Mouse (Mus musculus) layer of hippocampus, adult 9-11 months (tissue): ENCODE measurements around the gene Efhd2.

Experiments used
- DNase-seq: peaks from one replicate; pipeline ENCODE4 v3.0.0; 2022

Gene Efhd2

DNA sequence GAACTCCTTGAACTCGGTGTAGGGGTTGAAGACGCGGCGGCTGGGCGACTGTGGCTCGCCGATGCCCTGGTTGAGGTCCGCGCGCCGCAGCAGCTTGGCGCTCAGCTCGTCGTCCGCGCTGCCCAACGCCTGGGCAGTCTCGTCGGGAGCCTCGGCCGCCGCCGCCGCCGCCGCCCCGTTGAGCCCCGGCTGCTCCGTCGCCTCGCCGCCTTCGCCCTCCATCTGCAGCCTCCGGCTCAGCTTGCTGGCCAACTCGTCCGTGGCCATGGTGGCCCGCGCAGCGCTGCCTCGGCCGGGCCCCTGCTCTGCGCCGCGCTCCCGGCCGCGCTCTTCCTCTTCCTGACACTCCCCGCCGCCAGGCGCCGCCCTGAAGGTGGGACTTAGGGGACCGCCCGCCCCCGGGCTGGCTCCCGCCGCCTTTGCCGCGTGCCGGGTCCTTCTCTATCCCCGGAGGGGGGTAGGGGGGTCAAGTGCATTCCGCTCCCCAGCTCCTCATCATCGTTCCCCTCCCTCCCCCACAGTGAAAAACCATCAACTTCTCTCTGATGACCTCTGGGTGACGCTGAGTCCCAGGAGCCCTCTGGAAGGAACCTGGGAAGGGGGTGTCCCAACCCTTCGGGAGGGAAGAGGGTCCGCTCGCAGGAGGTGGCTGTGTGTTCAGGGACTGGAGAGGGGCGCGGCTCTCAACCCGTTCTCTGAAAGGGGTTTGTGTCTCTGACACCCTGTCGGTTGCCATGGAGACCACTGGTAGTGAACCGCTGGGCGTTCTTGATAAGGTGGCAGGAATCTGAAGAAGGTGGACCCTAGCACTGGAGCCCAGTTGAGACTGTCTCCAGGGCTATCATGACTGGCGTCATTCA lies at the start of gene Efhd2:
Gene Efhd2 (minus strand): TSS at position 320 of the 860 bp plus-strand sequence.
- DNase-seq = peak; percentile 83

DNA sequence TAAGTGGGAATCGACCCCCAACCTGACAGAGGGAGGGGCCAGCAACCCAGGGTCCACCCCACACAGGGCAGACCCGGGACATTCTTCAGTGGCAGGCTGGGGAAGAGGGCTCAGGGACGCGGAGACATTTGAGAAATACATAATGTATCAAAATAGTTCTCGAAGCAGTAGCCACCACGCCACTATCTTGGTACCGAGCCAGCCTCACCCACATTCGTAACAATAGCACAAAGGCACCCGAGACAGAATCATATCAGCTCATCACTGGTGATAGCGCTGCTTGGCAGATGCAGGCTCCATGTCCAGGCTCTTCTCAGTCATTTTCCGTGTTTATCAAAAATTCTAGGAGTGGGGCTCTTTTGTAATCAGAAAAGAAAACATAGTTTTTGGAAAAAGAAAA lies 49.2 kb upstream of the Efhd2 start:
- DNase-seq = peak; percentile 49

DNA sequence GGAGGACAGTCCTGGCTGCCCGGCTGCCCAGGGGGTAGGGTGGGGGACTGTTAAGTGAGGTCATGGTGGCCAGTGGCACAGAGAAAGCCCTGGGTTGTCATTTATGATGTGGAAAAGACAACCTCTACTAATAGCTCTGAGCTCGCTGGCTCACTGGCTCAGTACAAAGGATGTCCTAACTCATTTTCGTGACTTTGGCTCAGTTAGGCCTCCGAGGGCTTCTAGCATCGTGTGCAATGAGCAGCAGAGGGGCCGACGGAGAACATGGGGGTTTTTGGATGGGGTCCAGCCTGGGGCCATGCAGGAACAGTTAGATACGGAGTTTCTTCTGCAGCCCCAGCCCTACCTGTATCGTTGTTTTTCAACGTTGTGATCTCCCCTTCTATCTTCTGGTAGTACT lies 45.7 kb upstream of the Efhd2 start:
- DNase-seq = no peak

DNA sequence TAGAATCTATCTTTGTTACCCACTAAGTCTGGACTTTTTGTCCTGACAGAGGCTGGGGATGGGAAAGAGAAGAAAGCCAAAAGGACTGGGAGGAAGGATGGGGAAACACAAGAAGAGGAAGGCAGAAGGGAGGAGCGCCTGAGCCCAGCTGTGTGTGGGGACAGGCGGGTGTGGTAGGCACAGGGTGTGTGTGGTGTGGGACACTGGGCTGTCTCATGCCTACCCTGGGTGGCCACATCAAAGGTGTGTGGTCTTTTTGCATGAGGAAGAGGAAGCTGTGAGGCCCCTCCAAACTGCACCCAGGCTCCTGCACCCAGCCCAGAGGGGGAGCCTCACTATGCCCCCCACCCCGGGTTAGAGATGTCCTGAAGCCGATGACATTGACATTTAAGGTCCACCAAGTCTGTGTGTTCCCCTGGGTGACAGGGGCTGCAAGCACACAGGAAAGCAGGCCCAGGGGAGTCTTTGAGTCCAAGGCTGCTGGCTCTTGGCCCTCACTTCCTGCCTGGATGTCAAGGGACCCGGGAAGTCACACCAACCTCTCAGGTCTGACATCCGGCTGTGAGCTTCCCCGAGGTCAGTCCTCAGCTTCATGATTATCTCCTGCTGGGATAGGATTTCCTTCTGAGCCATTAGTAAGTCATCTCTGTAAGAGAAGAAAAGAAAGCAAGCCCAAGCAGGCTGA lies 43.2 kb upstream of the Efhd2 start:
- no peak for DNase-seq

DNA sequence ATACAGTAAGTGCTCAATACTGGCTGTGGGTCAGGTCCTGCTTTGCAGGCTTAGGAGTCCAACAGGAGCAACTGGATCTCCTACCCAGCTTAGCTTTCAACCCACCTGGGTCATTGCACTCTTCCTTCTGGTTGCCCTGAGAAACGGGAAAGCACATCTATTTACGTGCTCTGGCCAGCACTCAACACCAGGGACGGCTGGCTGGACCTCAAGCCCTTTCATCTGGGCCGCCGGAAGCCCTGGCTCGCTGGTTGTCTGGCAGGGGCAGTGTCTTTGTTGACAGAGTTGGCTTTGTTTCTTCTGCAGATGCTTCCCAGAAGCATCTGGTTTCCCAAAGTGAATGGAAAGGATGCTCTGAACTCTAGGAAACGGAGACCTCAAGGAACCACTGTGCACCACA lies 39.3 kb upstream of the Efhd2 start:
- no peak for DNase-seq

DNA sequence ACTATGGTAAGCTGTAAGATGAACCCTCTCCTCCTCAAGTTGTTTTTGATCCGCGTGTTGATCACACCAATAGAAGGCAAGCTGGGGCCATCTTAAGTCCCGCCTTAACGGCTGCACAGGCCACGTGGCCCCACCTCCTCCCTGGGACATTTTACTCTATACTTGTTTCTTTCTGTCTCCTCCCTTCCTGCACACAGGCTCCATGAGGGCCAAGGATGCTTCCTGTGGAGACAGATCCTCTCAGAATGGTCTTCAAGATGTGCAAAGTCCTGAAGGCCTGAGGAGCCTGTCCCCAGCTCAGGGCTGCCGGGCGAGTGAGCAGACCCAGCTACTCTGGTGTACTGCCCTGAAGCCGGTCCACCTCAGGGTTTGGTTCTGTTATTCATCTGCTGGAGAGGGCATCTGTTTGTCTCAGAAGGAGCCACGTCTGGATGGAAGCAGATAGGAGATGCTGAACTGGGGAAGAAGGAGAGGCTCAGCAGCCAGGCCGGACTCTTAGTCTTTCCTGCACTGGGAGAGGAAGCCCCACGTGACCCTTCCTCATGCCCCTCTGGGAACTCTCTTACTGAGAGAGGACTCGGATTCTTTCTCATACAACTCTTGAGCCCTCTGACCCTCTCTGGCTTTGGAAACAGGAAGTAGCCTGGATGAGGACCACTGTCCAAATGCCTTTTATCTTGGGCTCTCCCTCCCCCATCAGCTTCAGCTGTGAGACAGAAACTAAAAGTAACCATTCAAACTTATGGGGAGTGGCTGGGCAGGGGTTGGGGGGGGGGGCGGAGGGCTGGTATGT lies 38.7 kb upstream of the Efhd2 start:
- DNase-seq = no peak

DNA sequence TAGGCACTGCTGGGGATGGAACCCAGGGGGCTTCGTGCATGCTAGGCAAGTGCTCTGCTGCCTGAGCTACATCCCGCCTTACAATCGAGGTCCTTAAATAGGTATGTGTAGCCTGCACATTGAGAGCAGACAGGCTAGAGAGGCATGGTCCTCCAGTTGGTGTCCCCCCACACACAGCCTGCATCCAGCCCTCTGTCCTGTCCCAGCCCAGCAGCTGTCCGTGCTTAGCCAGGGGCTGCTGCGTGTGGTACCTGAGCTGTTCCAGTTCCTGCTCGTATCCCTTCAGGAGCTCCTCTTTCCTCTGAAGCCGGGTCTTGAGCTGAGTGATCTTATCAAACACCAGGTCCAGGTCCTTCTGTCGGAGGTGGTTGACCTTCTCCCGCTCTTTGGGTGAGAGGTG lies 30.0 kb upstream of the Efhd2 start:
- DNase-seq = no peak

DNA sequence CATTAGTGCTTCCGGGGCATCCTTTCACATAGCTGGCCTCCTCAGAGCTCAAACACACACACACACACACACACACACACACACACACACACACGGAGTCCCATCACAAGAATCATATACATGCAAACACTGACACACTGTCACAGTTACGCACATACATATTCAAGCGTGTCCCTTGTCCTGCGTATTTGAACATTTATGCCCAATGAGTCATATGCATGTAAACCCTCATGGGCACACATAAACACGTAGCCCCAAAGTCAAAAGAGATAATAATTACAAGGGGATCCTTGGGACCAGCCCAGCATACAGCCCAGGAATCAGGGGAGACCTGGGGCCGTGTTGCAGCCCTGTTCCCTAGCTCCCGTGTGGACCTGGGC lies 27.7 kb upstream of the Efhd2 start:
- no peak for DNase-seq

DNA sequence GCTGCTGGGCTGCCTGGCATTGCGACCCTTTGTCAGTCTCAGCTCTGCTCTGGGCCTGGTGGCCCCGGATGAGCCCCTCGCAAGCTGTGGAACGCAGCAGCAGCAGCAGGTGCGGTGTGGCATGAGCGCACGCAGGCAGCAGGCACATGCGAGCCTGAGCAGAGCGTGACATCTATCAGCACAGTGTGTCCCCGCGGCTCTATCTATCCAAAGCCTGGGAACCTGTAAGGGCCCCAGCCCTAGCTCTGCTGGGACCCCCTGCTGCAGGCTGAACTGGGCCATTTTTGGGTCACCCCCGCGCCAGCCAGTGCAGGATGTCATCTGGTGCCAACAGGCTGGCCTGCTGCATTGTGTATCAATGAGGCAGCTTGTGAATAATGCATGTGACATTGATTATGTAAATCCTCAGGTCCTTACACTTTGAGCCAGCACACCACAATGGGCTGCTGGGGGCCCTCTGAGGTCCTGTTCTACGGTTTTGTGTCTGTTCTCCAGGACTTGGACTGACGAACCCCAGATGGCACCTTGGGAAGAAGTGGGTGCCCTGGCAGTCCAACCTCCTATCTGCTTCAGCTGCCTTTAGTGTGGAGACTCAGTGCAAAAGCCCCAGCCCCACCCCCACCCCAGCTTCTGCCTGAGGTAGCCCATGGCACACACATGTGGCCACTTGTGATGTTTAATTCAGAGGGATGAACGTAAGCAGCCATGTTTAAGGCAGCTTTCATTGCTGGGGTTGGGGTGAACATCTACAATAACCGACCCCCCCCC lies 27.2 kb upstream of the Efhd2 start:
- DNase-seq = no peak

DNA sequence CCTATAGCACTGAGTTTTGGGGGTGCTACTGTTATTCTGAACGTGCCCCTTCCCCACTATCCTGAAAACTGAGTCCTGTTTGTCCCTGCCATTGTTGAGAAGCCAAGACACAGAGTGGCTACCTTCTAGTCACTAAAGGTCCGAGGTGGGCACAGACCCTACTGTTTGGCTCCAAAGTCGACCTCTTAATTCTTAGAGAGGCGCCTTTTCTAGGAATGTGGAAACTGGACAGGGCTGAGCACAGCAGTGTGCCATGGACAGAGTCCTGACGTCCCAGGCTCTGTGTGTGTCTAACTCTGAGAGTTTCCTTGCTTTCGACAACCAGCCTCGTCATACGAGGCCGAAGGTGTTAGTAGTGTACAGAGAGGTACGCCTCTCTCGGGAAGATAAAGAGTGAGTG lies 25.7 kb upstream of the Efhd2 start:
- DNase-seq = no peak

DNA sequence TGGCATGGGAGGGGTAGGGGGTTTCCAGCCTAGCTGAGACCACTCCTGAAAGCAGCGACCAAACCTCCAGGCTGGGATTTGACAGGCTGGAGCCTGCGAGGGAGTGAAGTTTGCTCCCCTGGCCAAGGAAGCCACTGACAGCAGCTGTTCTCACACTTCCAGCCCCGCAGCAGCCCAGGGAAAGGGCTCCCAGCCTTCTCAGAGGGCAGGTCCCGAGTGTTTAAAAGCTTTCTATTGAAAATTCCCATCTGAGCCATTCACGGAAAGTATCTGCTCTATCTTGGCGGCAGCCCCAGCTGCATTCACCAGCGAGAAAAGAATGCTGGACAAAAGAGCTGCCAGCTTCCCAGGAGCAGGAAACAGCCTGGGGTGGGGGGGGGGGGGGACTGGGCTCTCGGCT lies 25.2 kb upstream of the Efhd2 start:
- DNase-seq = no peak

DNA sequence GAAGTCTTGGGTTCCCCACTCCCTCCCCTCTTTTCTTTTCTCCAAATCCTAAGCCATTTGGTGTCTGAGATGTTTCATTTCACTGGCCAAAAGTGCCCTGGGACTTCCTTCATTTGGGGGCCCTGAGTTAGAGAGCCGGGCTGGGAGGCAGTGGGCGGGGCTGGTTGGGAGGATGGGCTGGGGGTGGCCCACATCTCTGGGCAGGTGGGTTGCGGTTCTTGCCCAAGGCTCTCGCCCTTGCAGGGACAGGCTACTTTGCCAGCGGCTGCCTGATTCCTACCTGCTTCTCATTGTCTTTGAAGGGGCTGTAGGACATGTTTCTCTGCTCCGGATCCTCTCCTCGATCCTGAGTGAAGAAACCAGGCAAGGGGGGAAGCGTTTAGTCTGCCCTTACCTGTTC lies 24.2 kb upstream of the Efhd2 start:
- DNase-seq = no peak

DNA sequence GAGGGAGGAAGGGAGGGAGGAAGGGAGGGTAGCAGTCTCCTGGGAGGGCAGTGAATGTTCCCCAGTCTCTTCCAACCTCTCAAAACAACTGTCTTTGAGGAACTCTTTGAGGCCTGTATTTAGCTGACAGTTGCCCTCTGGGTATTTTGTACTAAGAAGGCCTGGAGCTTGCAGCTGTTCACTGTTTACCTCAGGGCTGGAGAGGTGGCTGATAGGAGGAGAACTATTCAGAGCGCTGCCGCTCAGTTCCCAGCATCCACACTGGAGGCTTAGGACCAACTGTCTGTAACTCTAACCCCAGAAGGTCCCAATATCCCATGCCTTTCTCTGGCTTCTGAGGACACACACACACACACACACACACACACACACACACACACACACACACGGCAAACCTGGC lies 23.1 kb upstream of the Efhd2 start:
- no peak for DNase-seq

DNA sequence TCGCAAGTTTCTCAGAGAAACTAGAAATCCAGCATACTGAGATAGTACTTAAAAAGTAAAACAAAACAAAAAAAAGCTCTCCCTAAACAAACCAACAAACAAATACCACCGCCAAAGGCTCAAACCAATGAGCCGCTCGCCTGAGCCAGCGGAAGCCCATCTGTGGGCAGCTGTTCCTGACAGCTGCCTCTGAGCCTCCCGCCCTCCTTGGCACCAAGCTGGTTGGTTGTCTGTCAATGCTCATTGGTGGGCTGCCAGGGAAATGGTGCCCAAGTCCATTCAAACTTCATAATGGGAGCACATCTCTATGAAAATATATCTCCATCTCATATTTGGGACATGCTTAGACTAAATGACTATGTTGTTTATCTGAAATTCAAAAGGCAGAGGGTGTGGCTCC lies 22.5 kb upstream of the Efhd2 start:
- DNase-seq = no peak

DNA sequence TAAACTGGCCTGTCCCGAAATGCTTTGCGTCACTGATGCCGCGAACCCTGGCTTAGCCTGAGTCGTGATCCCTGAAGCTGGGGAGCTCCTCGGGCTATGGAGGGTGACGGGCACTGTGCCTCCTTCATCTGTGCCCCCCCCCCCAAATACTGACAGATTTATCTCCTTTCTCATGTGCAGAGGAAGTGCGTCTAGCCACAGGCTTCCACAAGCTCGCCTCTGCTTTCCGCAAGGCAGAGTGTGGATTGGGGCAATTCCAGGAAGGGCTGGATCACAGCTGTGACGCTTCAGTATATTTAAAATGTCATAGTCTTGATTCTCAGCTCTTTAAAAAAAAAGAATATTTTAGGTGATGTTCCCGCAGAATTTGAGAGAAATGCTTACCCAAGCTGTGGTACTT lies 21.1 kb upstream of the Efhd2 start:
- peak; percentile 29 for DNase-seq

DNA sequence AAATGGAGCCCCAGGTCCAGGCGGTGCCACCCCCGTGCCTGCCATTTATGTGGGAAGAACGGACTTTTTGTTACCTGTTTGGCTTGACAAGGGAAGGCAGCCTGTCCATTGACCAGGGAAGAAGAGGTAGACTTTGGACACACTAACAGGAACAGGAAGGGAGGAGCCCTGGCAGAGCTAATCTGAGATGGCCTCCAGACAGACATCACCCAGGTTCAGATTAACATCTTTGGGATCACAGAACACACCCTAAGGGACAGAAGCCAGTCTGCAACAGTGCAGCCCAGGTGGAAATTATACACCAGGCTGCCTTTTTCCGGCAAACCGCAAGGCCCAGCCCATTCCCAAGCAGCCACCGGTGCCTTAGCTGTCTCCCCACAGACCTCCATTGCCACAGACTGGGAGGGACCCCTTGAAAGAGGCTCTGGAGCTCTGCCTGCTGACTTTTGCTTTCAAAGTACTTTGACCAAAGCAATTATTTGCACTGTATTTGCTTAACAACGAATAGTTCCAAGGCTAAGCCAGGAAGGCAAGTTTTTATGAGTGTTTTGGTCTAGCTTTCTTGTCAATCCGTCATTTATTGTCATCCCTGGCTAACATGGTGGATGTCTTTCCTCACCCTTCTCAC lies 18.6 kb upstream of the Efhd2 start:
- DNase-seq = no peak

DNA sequence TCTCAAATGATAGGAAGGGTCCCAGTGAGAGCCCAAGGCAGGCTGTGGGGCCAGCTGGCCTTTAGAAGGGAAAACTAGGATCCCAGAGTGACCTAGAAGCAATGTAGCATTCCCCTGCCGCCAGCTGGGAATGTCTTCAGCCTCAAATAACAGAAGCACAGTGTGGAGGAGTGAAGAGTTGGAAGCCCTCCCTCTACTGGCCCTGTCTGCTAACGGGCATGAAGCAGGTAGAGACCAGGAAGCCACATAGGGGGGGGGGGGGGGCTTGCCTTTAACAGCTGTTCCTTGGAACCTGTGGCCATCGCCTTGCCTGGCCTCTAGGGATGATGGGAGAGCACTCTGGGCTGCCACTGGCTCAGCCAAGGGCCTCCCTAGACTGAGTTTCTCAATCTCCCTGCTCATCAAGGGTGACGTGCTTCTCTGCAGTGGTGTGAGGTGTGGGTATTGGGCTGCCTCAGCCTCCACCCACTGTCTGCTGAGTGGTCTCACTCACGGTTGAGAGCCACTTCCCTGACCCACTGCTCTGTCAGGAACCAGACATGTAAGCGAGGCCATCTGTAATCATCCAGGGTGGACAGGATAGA lies 11.8 kb upstream of the Efhd2 start:
- DNase-seq = no peak

DNA sequence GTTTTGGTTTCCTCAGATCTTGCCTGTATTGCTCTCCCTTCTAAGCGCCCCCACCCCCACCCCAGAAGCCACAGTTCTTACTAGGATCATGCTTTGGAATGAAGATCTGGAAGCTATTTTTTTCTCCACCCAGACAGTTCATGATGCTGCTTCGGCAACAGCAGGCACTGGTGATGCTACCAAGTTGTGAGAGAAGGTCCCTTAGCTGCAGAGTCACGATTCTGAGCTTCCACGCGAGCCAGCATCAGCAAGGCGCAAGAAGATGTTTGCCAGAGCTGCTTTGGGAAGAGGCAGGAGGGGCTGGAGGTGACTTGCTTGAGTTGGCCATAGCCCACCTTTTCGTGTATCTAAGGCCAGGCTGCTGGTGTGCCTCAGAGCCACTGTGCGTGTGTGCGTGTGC lies 10.7 kb upstream of the Efhd2 start:
- DNase-seq = peak; percentile 57

DNA sequence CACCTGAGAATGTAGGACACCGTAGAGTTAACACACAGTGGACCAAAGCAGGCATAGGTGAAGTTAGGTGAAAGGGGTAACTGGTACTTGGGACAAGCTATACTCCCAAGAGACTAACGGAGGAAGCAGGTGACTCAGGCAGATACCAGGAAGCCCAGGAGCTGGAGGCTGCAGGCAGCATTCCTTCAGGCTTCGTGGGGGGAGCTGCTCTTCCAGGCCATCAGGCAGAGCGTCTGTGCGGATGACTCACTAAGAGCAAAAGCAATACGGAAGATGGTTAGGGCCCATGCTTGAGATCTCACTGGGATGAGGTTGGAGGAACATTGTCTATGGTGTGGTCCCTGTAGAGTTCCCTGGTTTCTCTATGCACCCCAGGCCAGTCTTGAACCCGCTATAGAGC lies 8.1 kb upstream of the Efhd2 start:
- DNase-seq = no peak

DNA sequence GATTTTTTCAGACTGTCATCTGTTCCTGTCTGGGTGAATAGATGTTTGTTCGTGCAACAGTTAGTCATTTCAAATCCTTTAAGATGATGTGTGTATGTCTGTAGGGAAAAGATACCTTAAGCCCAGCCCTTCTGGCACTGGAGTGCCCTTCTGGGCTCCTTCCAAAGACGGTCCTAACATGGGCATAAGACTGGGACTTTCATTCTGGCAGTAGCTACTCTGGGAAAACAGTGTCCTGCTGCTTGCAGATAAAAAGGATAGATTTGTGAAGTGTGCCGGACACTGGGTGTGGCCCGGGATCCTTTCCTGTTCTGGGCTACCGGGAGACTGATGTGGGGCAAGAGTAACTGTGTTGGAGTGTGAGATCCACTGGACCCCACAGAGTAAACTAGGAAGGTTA lies 7.2 kb upstream of the Efhd2 start:
- DNase-seq = no peak

DNA sequence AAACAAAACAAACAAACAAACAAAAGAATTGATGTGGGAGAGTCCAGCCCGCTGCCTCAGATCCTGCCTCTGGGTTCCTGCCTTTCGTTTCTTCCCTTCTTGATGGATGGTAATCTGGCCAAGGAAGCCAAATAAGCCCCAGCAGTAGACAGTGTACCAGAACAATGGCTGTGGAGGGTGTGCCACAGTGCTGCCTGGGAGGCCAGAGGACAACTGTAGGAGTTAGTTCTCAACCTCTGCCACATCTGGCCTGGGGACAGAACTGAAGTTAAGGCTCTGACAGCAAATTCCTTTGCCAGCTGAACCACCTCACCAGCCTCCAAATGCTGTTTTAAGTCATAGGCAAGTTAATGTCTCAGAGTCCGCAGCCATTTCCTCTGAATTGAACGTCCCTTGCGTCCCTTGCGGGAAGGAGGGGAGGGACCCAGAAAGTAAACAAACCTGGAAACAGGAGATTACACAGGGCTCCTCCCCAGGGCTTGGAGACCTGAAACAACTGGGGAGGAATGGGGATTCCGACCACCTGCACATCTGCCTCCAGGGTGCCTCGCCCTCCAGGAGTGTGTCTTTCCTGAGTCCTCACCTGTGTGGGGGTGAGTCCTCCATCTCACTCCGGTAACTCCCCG lies 6.7 kb upstream of the Efhd2 start:
- DNase-seq = no peak

DNA sequence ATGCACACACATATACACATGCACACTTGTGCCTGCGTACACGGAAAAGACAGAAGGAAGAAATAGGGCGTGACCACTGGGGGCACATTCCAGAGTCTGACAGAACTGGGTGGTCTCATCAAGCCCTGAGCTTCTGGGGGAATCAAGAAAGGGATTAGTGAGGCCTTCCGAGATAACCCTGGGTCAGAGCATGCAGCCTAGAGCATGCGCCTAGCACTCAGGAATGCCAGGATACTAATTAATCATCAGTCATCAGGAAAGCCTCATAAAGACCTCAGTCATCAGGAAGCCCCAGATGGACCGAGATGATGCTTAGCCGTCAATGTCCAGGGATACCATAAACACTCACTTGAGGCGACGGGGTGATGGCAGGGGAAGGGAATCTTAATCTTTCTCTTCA lies 5.2 kb upstream of the Efhd2 start:
- no peak for DNase-seq
